In genomic region chr2:10221862-10222261, GRCm38 (mm10) we compare ENCODE assay signal across 29 mouse cellular contexts.
DNase-seq lines count a peak whose midpoint lies in the region; ATAC-seq lines count a peak whose summit lies in the region.
"Had no signal": no experiment of that assay in that cellular context is flagged by ENCODE, and none has a peak within 500 bp of the region (broad histone marks: within the 10 kb centered on the region; RNA-seq: fewer than 3 reads in every experiment).

No protein-coding gene starts in this region.

- H3K4me1 ChIP-seq in intestine, embryonic 15.5 days (replicated peaks), result 0 out of 2 replicates have a peak, but pooled peaks cover 2% of the 10 kb centered on the region
- H3K4me1 ChIP-seq in hindbrain, embryonic 13.5 days (replicated peaks), result 0 out of 2 replicates have a peak, but pooled peaks cover 4% of the 10 kb centered on the region
- H3K4me1 ChIP-seq: embryonic facial prominence, embryonic 15.5 days; heart, embryonic 10.5 days had no signal

- no peak overlapping the region for H3K4me2 ChIP-seq in intestine, embryonic 15.5 days (replicated peaks)
- H3K4me2 ChIP-seq in hindbrain, embryonic 13.5 days, result no peak overlapping the region
- H3K4me2 ChIP-seq: embryonic facial prominence, embryonic 12.5 days; embryonic facial prominence, embryonic 15.5 days; forebrain, embryonic 13.5 days; heart, embryonic 13.5 days; hindbrain, embryonic 12.5 days had no signal

- H3K4me3 ChIP-seq in intestine, embryonic 15.5 days (replicated peaks), result no peak overlapping the region
- H3K4me3 ChIP-seq in hindbrain, embryonic 13.5 days, result no peak overlapping the region
- H3K4me3 ChIP-seq: embryonic facial prominence, embryonic 12.5 days; embryonic facial prominence, embryonic 15.5 days; erythroblast, embryonic 14.5 days; forebrain, embryonic 10.5 days; forebrain, embryonic 13.5 days; heart, adult 2 months; heart, embryonic 10.5 days; heart, embryonic 13.5 days; hindbrain, embryonic 12.5 days had no signal

- WGBS in intestine, embryonic 15.5 days, result 71% methylated on average over 4 of the region's 4 CpGs
- WGBS in hindbrain, embryonic 13.5 days, result 91% methylated on average over 4 of the region's 4 CpGs

- no peaks in the 10 kb centered on the region for H3K27me3 ChIP-seq in intestine, embryonic 15.5 days (replicated peaks)
- no peaks in the 10 kb centered on the region for H3K27me3 ChIP-seq in hindbrain, embryonic 13.5 days
- H3K27me3 ChIP-seq: embryonic facial prominence, embryonic 12.5 days; embryonic facial prominence, embryonic 15.5 days; forebrain, embryonic 13.5 days; heart, embryonic 13.5 days; hindbrain, embryonic 12.5 days; Patski had no signal

- no peaks in the 10 kb centered on the region for H3K9me3 ChIP-seq in intestine, embryonic 15.5 days
- H3K9me3 ChIP-seq in hindbrain, embryonic 13.5 days, result no peaks in the 10 kb centered on the region
- H3K9me3 ChIP-seq: embryonic facial prominence, embryonic 12.5 days; embryonic facial prominence, embryonic 15.5 days; forebrain, embryonic 10.5 days; forebrain, embryonic 13.5 days; heart, embryonic 10.5 days; heart, embryonic 13.5 days; hindbrain, embryonic 12.5 days had no signal

- peak; percentile 25; the same call in 1 of the 2 replicates for ATAC-seq in intestine, embryonic 15.5 days
- ATAC-seq in hindbrain, embryonic 13.5 days (ENCODE audit: low FRiP score), result no peak
- ATAC-seq in megakaryocyte, adult 5-6 weeks (ENCODE audit: poor library complexity, severe bottlenecking), result no peak
- ATAC-seq: CD4-positive, CD25-positive, alpha-beta regulatory T cell, adult 4 months; forebrain, embryonic 13.5 days; forebrain, embryonic 16.5 days; hindbrain, embryonic 16.5 days; Patski had no signal

- H3K27ac ChIP-seq in intestine, embryonic 15.5 days, result no peak overlapping the region
- H3K27ac ChIP-seq in hindbrain, embryonic 13.5 days, result no peak overlapping the region
- H3K27ac ChIP-seq: embryonic facial prominence, embryonic 12.5 days; embryonic facial prominence, embryonic 15.5 days; forebrain, embryonic 10.5 days; forebrain, embryonic 13.5 days; heart, adult 2 months; heart, embryonic 10.5 days; heart, embryonic 13.5 days; hindbrain, embryonic 12.5 days had no signal

- peak; percentile 79 for DNase-seq in 3T3-L1 (ENCODE audit: low read depth, low spot score)
- DNase-seq in NIH3T3 (ENCODE audit: low read depth), result peak; percentile 7
- no peak for DNase-seq in spleen, adult 18-20 months
- DNase-seq: adrenal gland, adult 2 months; adrenal gland, postnatal 14 days; cerebellum, adult 11 months; cerebellum, adult 2 months; cerebellum, adult 9-11 months; cerebellum, postnatal 25 days; gastrocnemius, postnatal 10 days; gastrocnemius, postnatal 36 days; heart, adult 2 months; heart, postnatal 14 days; kidney, adult 11 months had no signal

- no peak overlapping the region for H3K9ac ChIP-seq in intestine, embryonic 15.5 days
- H3K9ac ChIP-seq in hindbrain, embryonic 13.5 days, result no peak overlapping the region
- H3K9ac ChIP-seq: embryonic facial prominence, embryonic 12.5 days; embryonic facial prominence, embryonic 15.5 days; forebrain, embryonic 13.5 days; heart, embryonic 13.5 days; hindbrain, embryonic 12.5 days had no signal

- H3K36me3 ChIP-seq in intestine, embryonic 15.5 days, result no peaks in the 10 kb centered on the region
- no peaks in the 10 kb centered on the region for H3K36me3 ChIP-seq in hindbrain, embryonic 13.5 days
- H3K36me3 ChIP-seq: embryonic facial prominence, embryonic 12.5 days; embryonic facial prominence, embryonic 15.5 days; forebrain, embryonic 10.5 days; heart, embryonic 10.5 days; heart, embryonic 13.5 days; hindbrain, embryonic 12.5 days had no signal

Comparison
In these comparisons a context has a peak if more than half of its experiments do, and no peak if none do; other contexts are left out.
1. DNase-seq: peak in 3T3-L1 (single experiment) and NIH3T3 (single experiment); none in spleen, adult 18-20 months (0 of 2).